Mouse (Mus musculus) embryonic facial prominence, embryonic 15.5 days (tissue): ENCODE data around the gene Vmn2r78. TPM values are rescaled to one million over a fixed set of nuclear protein-coding genes. Genes with fewer than 3 reads are reported as not detected.
"Not testable (repeated sequence)": the region's sequence is repeated elsewhere in the genome, so short reads cannot be mapped to it uniquely, and the experiment has no call there.

Experiments used
- ATAC-seq: fragments of 200-750 bp; cut with Nextera tagmentation; 2 replicates; pipeline ENCODE4 v1.8.0; 2017; ENCODE audit warnings: low read depth, moderate TSS enrichment; ENCODE audit not compliant: insufficient number of reproducible peaks, low FRiP score, low TSS enrichment
- H3K27ac ChIP-seq: fragments of 300-500 bp; sonication (generic); replicated peaks from 2 replicates; pipeline ENCODE4 v1.5.1; 2015; ENCODE audit warnings: mild to moderate bottlenecking, inconsistent platforms
- H3K27me3 ChIP-seq: fragments of 300-500 bp; sonication (generic); 2 replicates; pipeline ENCODE4 v1.6.1; 2015; ENCODE audit warnings: inconsistent platforms
- H3K36me3 ChIP-seq: fragments of 300-500 bp; sonication (generic); 2 replicates; pipeline ENCODE4 v1.6.1; 2015; ENCODE audit warnings: mild to moderate bottlenecking, inconsistent platforms
- H3K4me1 ChIP-seq: fragments of 300-500 bp; sonication (generic); 2 replicates; pipeline ENCODE4 v1.6.1; 2015; ENCODE audit warnings: inconsistent platforms
- H3K4me2 ChIP-seq: fragments of 300-500 bp; sonication (generic); replicated peaks from 2 replicates; pipeline ENCODE4 v1.6.1; 2015; ENCODE audit warnings: mild to moderate bottlenecking, inconsistent platforms
- H3K4me3 ChIP-seq: fragments of 300-500 bp; sonication (generic); replicated peaks from 2 replicates; pipeline ENCODE4 v1.5.1; 2015; ENCODE audit warnings: mild to moderate bottlenecking, inconsistent platforms
- H3K9ac ChIP-seq: fragments of 300-500 bp; sonication (generic); 2 replicates; pipeline ENCODE4 v1.6.1; 2015; ENCODE audit warnings: inconsistent platforms
- H3K9me3 ChIP-seq: fragments of 300-500 bp; sonication (generic); replicated peaks from 2 replicates; pipeline ENCODE4 v1.6.1; 2016; ENCODE audit warnings: inconsistent platforms
- WGBS: fragments of 180-500 bp; shearing (Covaris S2); methylation state at CpG from one replicate; pipeline ENCODE4 v1.1.7; 2015; 5-methylcytosine and 5-hydroxymethylcytosine counted together
- polyA plus RNA-seq: library from polyadenylated mRNA; unstranded; fragments of >200 nt; fragmentation: Nextera tagmentation; extraction: Ambion mirVana; gene quantifications from 2 replicates; pipeline ENCODE4 v1.2.1, GENCODE M21; 2015

The Vmn2r78 gene
- polyA plus RNA-seq, result not detected in 2 replicates

DNA sequence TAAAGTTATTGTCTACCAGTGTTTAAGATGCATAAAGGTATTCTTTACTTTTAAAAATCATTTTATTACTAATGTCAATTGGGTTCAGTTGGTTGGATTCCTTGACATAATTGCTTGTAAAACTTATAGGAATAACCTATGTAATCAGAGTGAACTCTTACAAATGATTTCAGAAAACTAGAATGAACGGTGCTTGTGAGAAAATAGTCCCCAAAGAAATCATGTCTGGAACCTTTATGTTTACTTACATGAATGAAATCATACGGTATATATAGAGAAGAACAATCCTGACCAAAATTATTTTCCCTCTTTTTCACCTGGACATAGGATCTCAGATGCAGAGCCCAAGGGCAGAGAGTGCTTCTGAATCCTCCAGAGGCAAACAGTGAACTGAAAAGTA lies at the start of gene Vmn2r78:
Vmn2r78 (plus strand) TSS at position 301 of the 400 bp plus-strand sequence.
- H3K27ac ChIP-seq, H3K9me3 ChIP-seq, H3K9ac ChIP-seq, H3K4me2 ChIP-seq, H3K27me3 ChIP-seq, H3K4me1 ChIP-seq, ATAC-seq, H3K4me3 ChIP-seq, H3K36me3 ChIP-seq: not testable (repeated sequence)
- WGBS, result 79% methylated on average over 2 of the region's 2 CpGs

DNA sequence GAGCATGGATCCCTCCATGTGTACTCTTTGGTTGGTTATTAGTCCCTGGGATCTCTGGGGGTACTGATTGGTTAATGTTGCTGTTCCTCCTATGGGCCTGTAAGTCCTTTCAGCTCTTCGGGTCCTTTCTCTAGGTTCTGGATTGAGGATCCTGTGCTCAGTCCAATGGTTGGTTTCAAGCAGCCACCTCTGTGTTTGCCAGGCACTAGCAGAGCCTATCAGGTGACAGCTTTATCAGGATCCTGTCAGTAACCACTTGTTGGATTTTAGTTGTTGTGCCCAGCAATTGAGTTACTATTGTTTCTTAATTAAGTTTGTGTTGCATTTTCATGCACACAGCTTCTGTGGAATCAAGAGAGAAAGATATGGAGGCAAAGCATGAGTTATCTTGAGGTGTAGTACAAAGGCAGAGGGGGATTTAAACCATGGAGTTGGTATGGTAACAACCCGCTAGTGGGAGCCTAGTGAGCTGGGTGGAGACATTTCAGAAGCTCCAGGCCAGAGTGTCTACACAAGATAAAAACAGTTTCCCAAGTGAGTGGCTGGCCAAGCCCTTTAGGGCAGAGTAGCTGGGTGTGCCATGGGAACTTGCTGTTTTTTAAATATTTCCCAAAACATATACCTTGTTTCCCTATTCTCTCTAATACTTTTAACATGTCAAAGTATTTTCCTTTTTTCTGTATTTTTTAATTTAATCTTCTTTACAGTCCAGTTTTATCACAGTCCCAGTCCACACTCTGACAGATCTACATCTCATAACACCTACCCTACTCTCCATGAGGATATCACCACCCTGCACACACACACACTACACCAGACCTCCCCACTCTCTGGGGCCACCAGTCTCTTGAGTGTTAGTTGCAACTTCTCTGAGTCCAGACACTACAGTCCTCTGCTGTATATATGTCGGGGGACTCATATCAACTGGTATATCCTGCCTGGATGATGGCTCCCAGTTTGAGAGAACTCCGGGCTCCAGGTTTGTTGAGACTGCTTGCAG lies 25.1 kb upstream of the Vmn2r78 start:
- Histone ChIP-seq H3K36me3 (no peaks in the 10 kb centered on the region), H3K9ac (no peak overlapping the region), H3K4me1 (no peaks in the 10 kb centered on the region), H3K27me3 (no peaks in the 10 kb centered on the region), H3K4me2 (no peak overlapping the region), H3K4me3 (no peak overlapping the region), H3K27ac (no peak overlapping the region), H3K9me3 (no peaks in the 10 kb centered on the region)
- ATAC-seq, result no peak
- 82% methylated on average over 4 of the region's 4 CpGs for WGBS

- no peak overlapping the region for H3K4me2 ChIP-seq
- H3K27ac ChIP-seq, result no peak overlapping the region
- H3K4me1 ChIP-seq, result no peaks in the 10 kb centered on the region
- no peak overlapping the region for H3K4me3 ChIP-seq
- H3K9ac ChIP-seq, result no peak overlapping the region
- H3K27me3 ChIP-seq, result no peaks in the 10 kb centered on the region
- 78% methylated on average over 5 of the region's 5 CpGs for WGBS
- H3K9me3 ChIP-seq, result no peaks in the 10 kb centered on the region
- ATAC-seq, result no peak
- no peaks in the 10 kb centered on the region for H3K36me3 ChIP-seq
Observed at GRCm38 (mm10) chr7:86937288-86937687, 22.4 kb downstream of the Vmn2r78 start.

- 18% methylated on average over 1 of the region's 1 CpGs for WGBS
- no peak overlapping the region for H3K4me2 ChIP-seq
Observed at GRCm38 (mm10) chr7:86994700-86995099, 79.8 kb downstream of the Vmn2r78 start.

DNA sequence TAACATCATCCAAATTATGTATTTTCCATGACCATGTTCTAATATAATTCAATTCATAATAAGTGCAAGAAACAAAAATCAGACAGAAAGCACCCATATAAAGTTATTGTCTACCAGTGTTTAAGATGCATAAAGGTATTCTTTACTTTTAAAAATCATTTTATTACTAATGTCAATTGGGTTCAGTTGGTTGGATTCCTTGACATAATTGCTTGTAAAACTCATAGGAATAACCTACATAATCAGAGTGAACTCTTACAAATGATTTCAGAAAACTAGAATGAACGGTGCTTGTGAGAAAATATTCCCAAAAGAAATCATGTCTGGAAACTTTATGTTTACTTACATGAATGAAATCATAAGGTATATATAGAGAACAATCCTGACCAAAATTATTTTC lies 80.9 kb downstream of the Vmn2r78 start, which contains the start of gene Vmn2r79:
Vmn2r79 (plus strand) TSS at position 301 of the 400 bp plus-strand sequence.
- H3K27me3 ChIP-seq, H3K4me2 ChIP-seq, H3K9me3 ChIP-seq, H3K9ac ChIP-seq, H3K4me1 ChIP-seq, ATAC-seq, H3K27ac ChIP-seq, H3K4me3 ChIP-seq, H3K36me3 ChIP-seq: not testable (repeated sequence)
- 80% methylated on average over 1 of the region's 1 CpGs for WGBS

More at GRCm38 (mm10) chr7:86994700-86995099, 79.8 kb downstream of the Vmn2r78 start:
- no peak for ATAC-seq
- Histone ChIP-seq H3K27ac (no peak overlapping the region), H3K9me3 (no peaks in the 10 kb centered on the region), H3K27me3 (no peaks in the 10 kb centered on the region), H3K4me1 (no peaks in the 10 kb centered on the region), H3K36me3 (no peaks in the 10 kb centered on the region), H3K9ac (no peak overlapping the region), H3K4me3 (no peak overlapping the region)

Other genes with a start within 250 kb of the Vmn2r78 start
- gene Olfr292, start 226.8 kb upstream of the Vmn2r78 start, polyA plus RNA-seq, result 0.11 TPM in 1 of 2 replicates, not detected in the other
- 0.08 TPM in 2 replicates for gene Folh1, start 139.2 kb upstream of the Vmn2r78 start, polyA plus RNA-seq
- gene Vmn2r77, start 120.1 kb upstream of the Vmn2r78 start, polyA plus RNA-seq, result not detected in 2 replicates
- gene Vmn2r79, start 81.0 kb downstream of the Vmn2r78 start, polyA plus RNA-seq, result not detected in 2 replicates